Mouse (Mus musculus) lung, postnatal 10 days (tissue): ENCODE results near the gene Cd44.

ENCODE experiments used
- DNase-seq: peaks from one replicate; pipeline ENCODE4 v3.0.0; 2021

Cd44 gene

GRCm38 (mm10) chr2:102900875-102901827, at the start of gene Cd44:
Gene Cd44, minus strand, starts transcription at chr2:102901665.
- DNase-seq: peak; percentile 89

GRCm38 (mm10) chr2:102948481-102948857, 47.0 kb upstream of the Cd44 start:
- DNase-seq: no peak

GRCm38 (mm10) chr2:102947846-102948480, 46.5 kb upstream of the Cd44 start:
- no peak for DNase-seq

- DNase-seq: no peak
Observed at GRCm38 (mm10) chr2:102945111-102945510, 43.6 kb upstream of the Cd44 start.

GRCm38 (mm10) chr2:102944415-102945012, 43.0 kb upstream of the Cd44 start:
- DNase-seq: no peak

DNA sequence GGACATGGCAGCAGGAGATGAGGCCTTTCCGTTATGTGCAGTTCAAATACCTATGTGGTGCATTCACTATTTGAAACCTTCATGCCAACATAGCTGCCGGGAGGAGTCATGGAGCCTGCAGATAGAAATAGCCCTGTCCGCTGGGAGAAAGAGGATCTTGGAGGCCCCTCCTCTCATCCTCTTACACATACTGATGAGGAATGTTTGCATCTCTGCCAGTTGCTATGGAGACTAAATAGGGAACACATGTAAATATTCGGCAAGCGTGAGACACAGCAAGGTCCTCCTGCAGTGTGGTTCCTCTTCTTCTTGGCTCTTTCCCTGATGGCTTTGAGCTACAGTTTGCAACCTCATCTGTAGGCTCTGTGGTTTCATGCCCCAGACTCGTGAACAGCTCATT, 42.5 kb upstream of the Cd44 start:
- DNase-seq: peak; percentile 73

DNA sequence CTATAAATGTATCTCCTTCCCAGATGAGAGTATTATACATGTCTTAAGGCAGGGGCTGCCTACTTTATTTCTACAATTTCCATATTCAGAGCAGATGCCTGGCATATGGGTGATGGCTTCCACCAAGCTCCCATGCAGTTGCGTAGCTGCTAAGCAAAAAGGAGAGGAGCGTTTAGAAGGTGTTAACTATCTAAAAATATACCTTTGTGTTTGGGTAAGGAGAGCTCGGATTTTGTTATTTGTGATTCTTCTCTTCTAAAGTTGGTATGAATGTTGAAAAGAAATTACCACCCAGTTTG, 41.3 kb upstream of the Cd44 start:
- DNase-seq: no peak

- no peak for DNase-seq
Observed at GRCm38 (mm10) chr2:102941937-102942781, 40.7 kb upstream of the Cd44 start.

GRCm38 (mm10) chr2:102940813-102941361, 39.4 kb upstream of the Cd44 start:
- DNase-seq: no peak

GRCm38 (mm10) chr2:102940158-102940557, 38.7 kb upstream of the Cd44 start:
- peak; percentile 25 for DNase-seq

GRCm38 (mm10) chr2:102936886-102937285, 35.4 kb upstream of the Cd44 start:
- DNase-seq: peak; percentile 77

- DNase-seq: no peak
Observed at GRCm38 (mm10) chr2:102934834-102935233, 33.4 kb upstream of the Cd44 start.

GRCm38 (mm10) chr2:102933787-102934186, 32.3 kb upstream of the Cd44 start:
- DNase-seq: no peak

DNA sequence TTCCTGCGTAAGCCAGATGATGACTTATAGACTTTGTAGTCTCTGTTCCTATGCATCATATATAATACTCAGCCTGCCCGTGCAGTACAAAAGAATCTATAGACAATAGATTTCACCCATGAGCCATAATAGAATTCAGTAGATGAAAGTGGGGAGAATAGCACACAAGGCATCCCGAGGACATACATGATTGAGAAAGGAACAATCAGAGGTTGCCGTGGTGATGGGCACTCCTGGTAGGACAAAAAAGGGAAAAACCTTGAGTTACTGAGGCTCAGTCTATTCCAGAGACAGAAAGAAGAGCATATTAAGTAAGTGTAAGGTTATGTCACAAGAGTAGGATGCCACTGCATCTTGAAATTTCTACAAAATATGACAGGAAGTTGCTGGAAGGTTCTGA, 31.7 kb upstream of the Cd44 start:
- no peak for DNase-seq

- no peak for DNase-seq
Observed at GRCm38 (mm10) chr2:102932667-102933066, 31.2 kb upstream of the Cd44 start.

DNA sequence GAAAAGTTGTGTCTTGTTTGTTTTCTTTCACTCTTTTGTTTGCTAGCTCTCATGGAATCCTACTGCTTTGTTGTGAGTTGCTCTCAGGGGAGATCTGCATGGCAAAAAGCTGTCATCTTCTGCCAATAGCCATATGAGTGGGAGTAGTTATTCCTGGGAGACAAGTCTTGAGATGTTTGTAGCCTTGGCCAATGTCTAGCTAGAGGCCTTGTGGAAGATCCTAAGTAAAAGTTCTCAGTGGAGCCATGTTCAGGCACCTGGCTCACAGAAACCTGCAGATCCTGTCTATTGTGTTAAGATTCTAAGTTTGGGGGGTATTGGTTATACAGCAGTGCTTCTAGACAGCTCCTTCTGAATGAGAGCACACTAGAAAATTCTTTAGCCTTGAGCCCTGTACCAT, 26.7 kb upstream of the Cd44 start:
- DNase-seq: no peak

- DNase-seq: peak; percentile 25
Observed at GRCm38 (mm10) chr2:102924480-102924879, 23.0 kb upstream of the Cd44 start.

DNA sequence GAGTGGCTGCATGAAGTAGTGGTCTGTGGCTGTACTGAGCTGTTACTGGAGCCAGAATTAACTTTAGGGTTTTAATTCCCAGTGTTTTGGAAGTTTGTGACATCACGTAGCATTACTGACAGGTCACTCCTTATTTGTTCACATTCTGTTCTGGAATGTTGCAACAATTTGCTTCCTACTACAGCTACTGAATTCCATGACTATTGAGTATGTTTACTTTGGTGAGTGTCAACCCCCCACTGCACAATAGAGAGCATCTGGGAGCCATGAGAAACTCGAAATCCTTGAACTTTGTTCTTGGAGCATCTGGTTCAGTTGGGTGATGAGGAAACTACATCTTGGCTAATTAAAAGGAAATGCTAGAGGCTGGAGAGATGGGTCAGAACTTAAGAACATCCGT, 22.2 kb upstream of the Cd44 start:
- DNase-seq: peak; percentile 25

DNA sequence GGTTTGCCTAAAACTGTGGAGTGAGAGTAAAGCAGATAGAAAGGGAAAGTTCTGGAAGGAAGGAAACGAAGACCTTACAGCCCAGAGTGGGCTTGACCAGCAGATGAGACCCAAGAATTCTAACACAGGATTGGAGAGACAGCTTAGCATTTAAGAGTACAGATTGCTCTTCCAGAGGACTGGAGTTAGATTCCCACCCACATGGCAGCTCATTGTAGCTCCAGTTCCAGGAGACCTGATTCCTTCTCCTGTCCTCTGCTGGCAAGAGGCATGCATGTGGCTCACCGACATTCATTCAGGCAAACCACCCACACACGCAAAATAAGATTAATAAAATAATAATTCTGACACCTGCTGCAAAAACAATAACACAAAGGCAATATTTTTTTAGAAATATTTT, 20.6 kb upstream of the Cd44 start:
- DNase-seq: no peak

GRCm38 (mm10) chr2:102918301-102918700, 16.8 kb upstream of the Cd44 start:
- no peak for DNase-seq

GRCm38 (mm10) chr2:102916596-102916995, 15.1 kb upstream of the Cd44 start:
- DNase-seq: peak; percentile 68

DNA sequence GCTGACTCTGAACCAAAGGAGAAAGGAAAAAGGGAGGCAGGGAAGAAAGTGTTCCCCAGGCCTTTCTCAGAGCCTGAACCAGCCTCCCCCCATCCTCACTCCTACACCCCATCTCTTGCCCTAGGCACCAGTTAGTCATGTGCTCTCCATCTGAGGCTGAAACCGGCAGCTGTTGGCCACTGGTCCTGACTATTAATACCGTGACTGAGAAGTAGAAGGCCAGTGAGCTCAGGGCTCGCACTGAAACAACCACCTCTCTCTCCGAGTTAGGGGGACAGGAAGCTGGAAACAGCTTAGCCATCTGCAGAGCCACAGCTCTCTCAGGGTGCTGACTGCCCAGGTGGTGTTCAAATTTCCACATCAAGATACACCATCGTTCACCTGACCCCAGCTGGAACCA, 13.2 kb upstream of the Cd44 start:
- no peak for DNase-seq
